Mouse (Mus musculus): Measurements from ENCODE around the gene Vmn2r-ps159.
"Not testable (repeated sequence)": the region's sequence is repeated elsewhere in the genome, so short reads cannot be mapped to it uniquely, and the experiment has no call there.

The Vmn2r-ps159 gene

GRCm38 (mm10) chr4:156330803-156331202 lies at the start of gene Vmn2r-ps159:
Gene Vmn2r-ps159, plus strand, starts transcription at chr4:156331103.
- DNase-seq (ENCODE audit: low spot score), result not testable (repeated sequence)

GRCm38 (mm10) chr4:156341601-156342504 lies 10.9 kb downstream of the Vmn2r-ps159 start:
- not testable (repeated sequence) for DNase-seq (ENCODE audit: low spot score)

- DNase-seq (ENCODE audit: low spot score), result no peak
Observed at GRCm38 (mm10) chr4:156342569-156343325, 11.8 kb downstream of the Vmn2r-ps159 start.

- DNase-seq (ENCODE audit: low spot score), result no peak
Observed at GRCm38 (mm10) chr4:156343332-156343731, 12.4 kb downstream of the Vmn2r-ps159 start.

GRCm38 (mm10) chr4:156356756-156357437 lies 26.0 kb downstream of the Vmn2r-ps159 start:
- not testable (repeated sequence) for DNase-seq (ENCODE audit: low spot score)
